Mouse (Mus musculus): Measurements from ENCODE around the gene Stx1b.
"Not testable (repeated sequence)": the region's sequence is repeated elsewhere in the genome, so short reads cannot be mapped to it uniquely, and the experiment has no call there.

DNA sequence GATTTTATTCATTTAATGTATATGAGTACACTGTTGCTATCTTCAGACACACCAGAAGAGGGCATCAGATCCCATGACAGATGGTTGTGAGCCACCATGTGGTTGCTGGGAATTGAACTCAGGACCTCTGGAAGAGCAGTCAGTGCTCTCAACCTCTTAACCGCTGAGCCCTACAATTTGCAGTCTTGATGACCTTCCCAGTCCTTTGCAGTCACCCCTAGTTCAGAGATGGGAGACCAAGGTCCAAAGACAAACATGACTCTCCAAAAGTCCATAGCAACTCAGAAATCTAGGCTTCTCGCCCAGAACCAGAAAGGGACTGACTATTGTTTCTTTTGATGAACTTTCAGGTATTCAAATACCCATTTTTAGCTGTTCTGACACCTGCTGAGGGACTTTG, 15.7 kb upstream of the Stx1b start:
- TF ChIP-seq EP300, CTCF (IDR thresholded peaks at IDR 0.05; ENCODE audit: low read depth): not testable (repeated sequence)

Data from liver, embryonic 14.5 days (tissue).